Mouse (Mus musculus): ENCODE measurements around the gene Gm36210. TPM values are rescaled to one million over a fixed set of nuclear protein-coding genes. Genes with fewer than 3 reads are reported as not detected.

The Gm36210 gene
- total RNA-seq, 2 experiments from 2014 or later = not detected

DNA sequence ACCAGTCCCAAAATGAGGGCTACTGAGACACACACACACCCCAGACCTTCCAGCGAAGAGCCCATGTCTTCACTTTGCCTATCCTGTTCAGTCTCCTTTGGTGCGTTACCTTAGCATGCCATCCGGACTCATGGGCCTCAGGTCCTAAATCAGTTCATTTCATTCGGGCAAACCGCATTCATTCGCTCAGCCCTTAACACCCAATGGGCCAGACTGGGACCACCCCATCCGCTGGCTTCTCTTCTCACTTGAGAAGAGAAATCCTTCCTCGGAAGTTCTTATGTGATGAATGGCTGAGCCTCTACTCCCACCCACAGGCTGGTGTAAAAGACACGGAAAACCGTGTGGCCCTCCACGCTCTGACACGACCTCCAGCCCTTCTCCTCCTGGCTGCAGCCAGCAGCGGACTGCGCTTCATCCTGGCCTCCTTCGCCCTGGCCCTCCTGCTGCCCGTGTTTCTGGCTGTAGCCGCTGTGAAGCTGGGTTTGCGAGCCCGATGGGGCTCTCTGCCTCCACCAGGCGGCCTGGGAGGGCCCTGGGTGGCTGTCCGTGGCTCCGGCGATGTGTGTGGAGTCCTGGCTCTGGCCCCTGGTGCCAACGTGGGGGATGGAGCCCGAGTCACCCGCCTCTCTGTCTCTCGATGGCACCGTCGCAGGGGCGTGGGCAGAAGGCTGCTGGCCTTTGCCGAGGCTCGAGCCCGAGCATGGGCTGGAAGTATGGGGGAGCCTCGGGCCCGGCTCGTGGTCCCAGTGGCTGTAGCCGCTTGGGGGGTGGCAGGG lies 17.5 kb upstream of the Gm36210 start:
- intact Hi-C loops (cut with DNase I) = no loop called here
- DNase-seq (ENCODE audit: low spot score) = no peak

GRCm38 (mm10) chr7:4922931-4923565 lies 16.7 kb upstream of the Gm36210 start:
- intact Hi-C loops (cut with DNase I) = no loop called here
- DNase-seq (ENCODE audit: low spot score) = no peak

GRCm38 (mm10) chr7:4922508-4922907 lies 16.2 kb upstream of the Gm36210 start:
- intact Hi-C loops (cut with DNase I) = no loop called here
- DNase-seq (ENCODE audit: low spot score) = peak; percentile 62

GRCm38 (mm10) chr7:4921824-4922482 lies 15.6 kb upstream of the Gm36210 start, which contains the start of gene Nat14:
TSS of gene Nat14 (plus strand) at chr7:4922028.
- no peak for DNase-seq (ENCODE audit: low spot score)
- intact Hi-C loops (cut with DNase I) = no loop called here

GRCm38 (mm10) chr7:4920976-4921823 lies 14.9 kb upstream of the Gm36210 start:
- DNase-seq (ENCODE audit: low spot score) = no peak
- intact Hi-C loops (cut with DNase I) = no loop called here

- no peak for DNase-seq (ENCODE audit: low spot score)
- intact Hi-C loops (cut with DNase I) = no loop called here
Observed at GRCm38 (mm10) chr7:4920496-4920895, 14.2 kb upstream of the Gm36210 start.

- intact Hi-C loops (cut with DNase I) = loop anchor here (5.0 kb wide), 1 partner anchor 108 kb away; the partner anchor contains the start of gene Ube2s
- no peak for DNase-seq (ENCODE audit: low spot score)
Observed at GRCm38 (mm10) chr7:4919971-4920370, 13.7 kb upstream of the Gm36210 start.

DNA sequence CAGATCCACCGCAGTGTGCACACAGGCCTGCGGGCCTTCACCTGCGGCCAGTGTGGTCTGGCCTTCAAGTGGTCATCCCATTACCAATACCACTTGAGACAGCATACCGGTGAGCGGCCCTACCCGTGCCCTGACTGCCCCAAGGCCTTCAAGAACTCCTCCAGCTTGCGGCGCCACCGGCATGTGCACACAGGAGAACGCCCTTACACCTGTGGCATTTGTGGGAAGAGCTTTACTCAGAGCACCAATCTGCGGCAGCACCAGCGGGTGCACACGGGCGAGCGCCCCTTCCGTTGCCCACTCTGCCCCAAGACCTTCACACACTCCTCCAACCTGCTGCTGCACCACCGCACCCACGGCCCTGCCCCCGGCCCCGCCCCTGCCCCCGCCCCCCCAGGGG lies 12.8 kb upstream of the Gm36210 start:
- no peak for DNase-seq (ENCODE audit: low spot score)
- intact Hi-C loops (cut with DNase I) = loop anchor here (5.0 kb wide), 1 partner anchor 107 kb away; the partner anchor contains the start of gene Ube2s

DNA sequence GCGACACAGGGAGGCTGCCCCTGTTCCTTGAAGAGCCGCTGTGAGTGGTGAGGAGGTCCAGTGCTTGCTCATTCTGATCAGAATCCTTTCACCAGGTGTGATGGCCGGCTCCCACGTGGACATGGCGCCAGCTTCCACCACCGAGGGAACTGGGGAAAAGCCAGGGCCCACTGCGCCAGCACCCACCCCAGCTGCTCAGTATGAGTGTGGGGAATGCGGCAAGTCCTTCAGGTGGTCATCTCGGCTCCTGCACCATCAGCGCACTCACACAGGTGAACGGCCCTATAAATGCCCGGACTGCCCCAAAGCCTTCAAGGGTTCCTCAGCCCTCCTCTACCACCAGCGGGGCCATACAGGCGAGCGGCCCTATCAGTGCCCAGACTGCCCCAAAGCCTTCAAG lies 12.4 kb upstream of the Gm36210 start:
- intact Hi-C loops (cut with DNase I) = loop anchor here (5.0 kb wide), 1 partner anchor 106 kb away; the partner anchor contains the start of gene Ube2s
- no peak for DNase-seq (ENCODE audit: low spot score)

DNA sequence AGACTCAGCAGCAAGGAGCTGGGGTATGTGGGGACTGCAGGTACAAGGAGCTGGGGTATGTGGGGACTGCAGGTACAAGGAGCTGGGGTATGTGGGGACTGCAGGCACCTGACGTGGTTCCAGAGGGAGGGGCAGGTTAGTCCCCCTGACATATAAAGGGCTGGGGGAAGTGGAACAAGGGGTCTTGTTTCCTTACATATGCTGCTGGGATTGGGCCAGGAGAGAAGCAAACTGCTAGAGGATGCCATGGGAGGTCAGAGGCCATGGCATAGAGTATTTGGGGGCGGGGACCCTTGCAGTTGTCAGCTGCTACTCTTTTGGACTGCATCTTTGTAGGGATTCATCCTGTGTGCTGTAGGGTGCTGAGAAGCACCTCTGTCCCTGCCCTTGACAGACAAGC lies 11.2 kb upstream of the Gm36210 start:
- intact Hi-C loops (cut with DNase I) = loop anchor here (5.0 kb wide), 1 partner anchor 105 kb away; the partner anchor contains the start of gene Ube2s
- no peak for DNase-seq (ENCODE audit: low spot score)

DNA sequence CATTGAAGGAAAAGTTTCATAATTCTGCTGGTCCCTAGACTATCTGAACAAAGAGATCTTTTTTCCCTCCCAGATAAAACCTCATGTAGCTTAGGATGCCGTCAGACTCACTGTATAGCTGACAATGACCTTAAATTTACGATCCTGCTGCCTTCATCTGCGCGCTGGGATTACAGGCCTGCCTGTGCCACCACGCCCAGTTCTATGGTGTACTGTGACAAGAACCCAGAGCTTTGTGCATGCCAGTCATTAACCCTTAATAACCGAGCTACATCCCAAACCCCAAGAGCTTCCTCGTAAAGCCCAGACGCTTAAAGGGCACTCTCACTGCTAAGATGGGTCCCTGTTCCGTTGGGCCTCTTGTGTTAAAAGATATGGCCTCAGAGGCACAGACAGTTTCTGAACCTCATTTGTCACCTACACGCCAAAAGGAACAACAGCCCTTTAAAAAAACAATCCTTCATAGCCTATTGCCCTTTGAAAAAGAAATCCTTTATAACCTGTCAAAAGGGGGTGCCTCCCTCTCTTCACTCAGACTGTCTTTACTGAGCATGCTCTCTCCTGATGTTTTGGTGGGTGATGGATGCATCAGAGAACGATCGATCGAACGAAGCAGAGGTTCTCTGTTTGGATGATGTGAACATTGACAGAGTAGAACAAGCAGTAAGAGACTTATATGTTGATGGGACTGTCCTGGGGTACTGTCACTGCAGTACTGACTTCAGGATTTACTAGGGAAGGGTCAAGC lies 9.5 kb upstream of the Gm36210 start:
- intact Hi-C loops (cut with DNase I) = loop anchor here (1.0 to 5.0 kb wide), 2 partner anchors 22 to 104 kb away; partner anchors contain the start of gene Ube2s
- DNase-seq (ENCODE audit: low spot score) = no peak

DNA sequence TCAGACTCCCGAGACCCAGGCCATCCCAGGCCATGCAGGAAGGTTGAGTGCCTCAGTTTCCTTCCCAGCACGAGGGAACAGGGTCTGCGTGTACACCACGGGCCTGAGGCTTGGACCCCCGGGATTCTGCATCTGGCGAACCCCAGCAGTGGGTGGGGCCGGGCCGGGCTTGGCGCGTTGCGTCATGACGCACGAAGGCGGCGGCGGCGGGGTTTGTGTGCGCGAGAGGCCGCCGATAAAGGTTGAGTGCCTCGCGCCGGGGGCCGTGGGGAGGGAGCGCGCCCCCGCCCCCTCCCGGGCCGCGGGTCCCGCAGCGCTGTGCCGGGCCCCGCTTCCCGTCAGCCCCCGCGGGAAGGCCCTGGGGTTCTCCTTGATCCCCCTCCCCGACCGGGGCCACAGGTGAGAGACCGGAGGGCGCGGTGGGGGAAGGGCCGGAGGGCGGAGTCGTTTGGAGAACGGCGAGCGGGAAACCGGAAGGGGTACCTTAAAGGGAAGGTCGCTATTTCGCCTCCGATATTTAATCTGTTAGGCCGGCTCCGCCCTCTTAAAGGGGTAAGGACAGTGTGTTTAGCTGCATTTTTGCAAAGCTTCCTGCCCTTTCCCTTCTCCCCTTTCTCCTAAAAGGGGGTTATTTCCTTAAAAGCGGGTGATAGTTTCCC lies 8.8 kb upstream of the Gm36210 start, which contains the start of gene Zfp628:
Gene Zfp628 (plus strand): TSS at position 211 of the 659 bp plus-strand sequence.
- intact Hi-C loops (cut with DNase I) = loop anchor here (1.0 to 5.0 kb wide), 2 partner anchors 23 to 103 kb away; partner anchors contain the start of gene Ube2s
- DNase-seq (ENCODE audit: low spot score) = peak; percentile 84

- no peak for DNase-seq (ENCODE audit: low spot score)
- intact Hi-C loops (cut with DNase I) = no loop called here
Observed at GRCm38 (mm10) chr7:4912248-4912647, 5.9 kb upstream of the Gm36210 start.

GRCm38 (mm10) chr7:4911561-4911960 lies 5.2 kb upstream of the Gm36210 start:
- no peak for DNase-seq (ENCODE audit: low spot score)
- intact Hi-C loops (cut with DNase I) = loop anchor here (1.0 kb wide), 2 partner anchors 29 to 48 kb away; no protein-coding TSS in a partner anchor

GRCm38 (mm10) chr7:4902404-4902803 lies 3.9 kb downstream of the Gm36210 start:
- no peak for DNase-seq (ENCODE audit: low spot score)
- intact Hi-C loops (cut with DNase I) = no loop called here

DNA sequence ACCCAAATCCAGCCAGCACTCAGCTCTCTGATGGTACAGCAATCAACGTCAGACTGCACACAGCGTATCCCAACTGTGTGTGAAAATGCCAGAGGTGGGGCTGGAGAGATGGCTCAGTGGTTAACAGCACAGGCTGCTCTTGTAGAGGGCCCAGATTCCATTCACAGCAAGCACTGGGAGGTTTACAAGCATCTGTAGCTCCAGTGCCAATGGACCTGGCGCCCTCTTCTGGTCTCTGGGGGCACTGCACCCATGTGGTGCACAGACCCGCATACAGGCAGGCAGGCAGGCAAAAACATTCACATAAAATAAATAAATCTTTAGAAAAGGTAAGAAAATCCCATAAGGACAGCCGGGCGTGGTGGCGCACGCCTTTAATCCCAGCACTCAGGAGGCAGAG lies 5.1 kb downstream of the Gm36210 start:
- intact Hi-C loops (cut with DNase I) = no loop called here
- no peak for DNase-seq (ENCODE audit: low spot score)

DNA sequence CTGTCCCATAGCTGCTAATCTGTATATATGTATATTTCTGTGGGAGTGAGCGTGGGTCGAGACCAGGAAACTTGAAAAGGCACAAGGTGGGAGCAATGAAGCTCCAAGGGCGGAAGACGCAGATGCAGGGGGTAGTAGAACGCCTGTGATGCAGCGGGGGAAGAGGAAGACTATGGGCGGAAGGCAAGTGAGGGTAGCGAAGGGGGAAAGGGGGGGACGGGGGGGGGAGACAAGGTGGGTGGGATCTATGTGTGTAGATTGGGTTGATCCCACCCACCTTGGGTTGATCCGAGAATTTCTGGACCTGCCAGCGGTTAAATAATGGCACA lies 5.8 kb downstream of the Gm36210 start:
- no peak for DNase-seq (ENCODE audit: low spot score)
- intact Hi-C loops (cut with DNase I) = no loop called here

Measured in heart, postnatal 25 days (tissue).